Mouse (Mus musculus) erythroblast, embryonic 14.5 days (primary cell): ENCODE data around the gene Ppox. TPM values are rescaled to one million over a fixed set of nuclear protein-coding genes. Genes with fewer than 3 reads are reported as not detected.

Experiments
- H3K27me3 ChIP-seq: 2 replicates; pipeline ENCODE4 v1.6.1; 2012; ENCODE audit warnings: inconsistent platforms; ENCODE audit not compliant: control insufficient read depth
- H3K36me3 ChIP-seq: 2 replicates; pipeline ENCODE4 v1.6.1; 2012; ENCODE audit warnings: mild to moderate bottlenecking, inconsistent platforms; ENCODE audit not compliant: control insufficient read depth
- H3K4me1 ChIP-seq: 2 replicates; pipeline ENCODE4 v1.6.1; 2012; ENCODE audit warnings: inconsistent platforms; ENCODE audit not compliant: control insufficient read depth
- H3K4me3 ChIP-seq: replicated peaks from 2 replicates; pipeline ENCODE3; 2012; ENCODE audit warnings: moderate library complexity, mild to moderate bottlenecking, inconsistent platforms
- H3K9me3 ChIP-seq: 2 replicates; pipeline ENCODE4 v1.6.1; 2012; ENCODE audit warnings: low read length, inconsistent platforms, mixed read lengths; ENCODE audit not compliant: control insufficient read depth
- GATA1 ChIP-seq: IDR thresholded peaks from 2 replicates; pipeline ENCODE4 v1.6.1; 2012; ENCODE audit warnings: low read length, inconsistent platforms, mixed read lengths
- TAL1 ChIP-seq: IDR thresholded peaks from 3 replicates; pipeline ENCODE4 v1.6.1; 2012; ENCODE audit warnings: low read length, inconsistent platforms, mixed read lengths
- polyA plus RNA-seq: library from polyadenylated mRNA; stranded (reverse); fragments of >175 nt; gene quantifications from 2 replicates; pipeline ENCODE4 v1.2.3, GENCODE M21; 2012

Gene Ppox
- polyA plus RNA-seq, 1 experiment = 89.9 TPM

- H3K4me1 ChIP-seq = peaks cover 75% of the 10 kb centered on the region
These were observed 7.3 kb upstream of the Ppox start for GRCm38 (mm10) chr1:171288328-171288727.

DNA sequence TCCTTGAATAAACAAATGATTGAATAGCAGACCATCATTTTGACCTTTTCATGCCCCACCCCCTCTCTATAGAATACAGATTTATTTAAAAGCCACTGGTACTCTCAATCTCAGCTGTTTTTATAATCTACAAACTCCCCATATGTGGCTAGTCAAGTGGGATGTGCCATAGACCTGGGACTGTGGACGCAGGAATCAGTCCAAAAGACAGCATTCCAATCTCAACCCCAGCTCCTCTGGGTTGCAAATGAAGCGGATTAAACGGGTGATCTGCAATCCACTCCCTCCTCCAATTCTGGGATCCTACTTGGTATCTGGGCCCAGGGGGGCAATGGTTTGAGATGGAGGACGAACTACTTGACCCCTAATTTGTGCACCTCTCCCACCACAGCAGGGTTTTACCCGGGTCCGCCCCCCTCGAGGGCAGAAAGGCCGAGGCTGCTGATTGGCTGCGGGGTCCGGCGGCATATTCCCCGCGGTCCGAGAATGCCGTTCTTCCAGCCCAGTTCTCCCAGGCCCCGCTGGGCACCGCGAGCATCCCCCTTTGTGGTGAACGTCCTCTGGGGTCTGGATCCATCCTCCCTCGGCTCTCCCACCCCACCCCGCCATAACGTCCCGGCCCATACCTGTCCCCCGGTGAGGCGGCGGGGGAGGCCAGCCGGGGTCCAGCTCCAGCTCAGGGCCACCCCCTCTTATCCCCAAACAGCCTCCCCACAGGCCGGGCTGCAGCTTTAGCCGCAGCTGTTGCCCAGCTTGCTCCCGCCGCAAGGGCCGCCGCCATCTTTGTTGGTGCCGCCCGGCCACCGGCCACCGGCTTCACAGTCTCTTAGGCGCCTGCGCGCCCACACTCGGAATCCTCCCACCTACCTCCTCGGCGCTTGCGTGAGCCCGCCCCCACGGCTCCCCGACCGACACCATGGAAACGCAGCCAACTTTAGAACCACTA, 6.4 kb upstream of the Ppox start, which contains the start of gene Usp21:
Usp21 (minus strand) TSS at position 856 of the 946 bp plus-strand sequence.
- Histone ChIP-seq H3K27me3 (no peaks in the 10 kb centered on the region), H3K4me1 (peaks cover 75% of the 10 kb centered on the region), H3K4me3 (peak within 1 kb of the TSS; percentile 88), H3K9me3 (0 out of 2 replicates have a peak, but pooled peaks cover under 1% of the 10 kb centered on the region), H3K36me3 (peaks cover 69% of the 10 kb centered on the region)
- no peak for TF ChIP-seq GATA1
- no peak for TF ChIP-seq TAL1

More at GRCm38 (mm10) chr1:171288328-171288727, 7.3 kb upstream of the Ppox start:
- peak overlapping the region; percentile 88 for H3K4me3 ChIP-seq
- H3K9me3 ChIP-seq = 0 out of 2 replicates have a peak, but pooled peaks cover 2% of the 10 kb centered on the region
- TF ChIP-seq TAL1 (no peak), GATA1 (no peak)
- peaks cover 61% of the 10 kb centered on the region for H3K36me3 ChIP-seq
- H3K27me3 ChIP-seq = no peaks in the 10 kb centered on the region

- Histone ChIP-seq H3K9me3 (no peaks in the 10 kb centered on the region), H3K4me1 (peaks cover 71% of the 10 kb centered on the region), H3K36me3 (peaks cover 71% of the 10 kb centered on the region), H3K27me3 (no peaks in the 10 kb centered on the region), H3K4me3 (peak overlapping the region; percentile 88)
- no peak for TF ChIP-seq GATA1
- no peak for TF ChIP-seq TAL1
These were observed 5.5 kb upstream of the Ppox start for GRCm38 (mm10) chr1:171286517-171286916.

- H3K36me3 ChIP-seq = peaks cover 74% of the 10 kb centered on the region
- H3K4me3 ChIP-seq = peak overlapping the region; percentile 15
- H3K9me3 ChIP-seq = no peaks in the 10 kb centered on the region
- no peaks in the 10 kb centered on the region for H3K27me3 ChIP-seq
- TF ChIP-seq TAL1 = no peak
- no peak for TF ChIP-seq GATA1
- peaks cover 66% of the 10 kb centered on the region for H3K4me1 ChIP-seq
These were observed 4.3 kb upstream of the Ppox start for GRCm38 (mm10) chr1:171285096-171285892.

DNA sequence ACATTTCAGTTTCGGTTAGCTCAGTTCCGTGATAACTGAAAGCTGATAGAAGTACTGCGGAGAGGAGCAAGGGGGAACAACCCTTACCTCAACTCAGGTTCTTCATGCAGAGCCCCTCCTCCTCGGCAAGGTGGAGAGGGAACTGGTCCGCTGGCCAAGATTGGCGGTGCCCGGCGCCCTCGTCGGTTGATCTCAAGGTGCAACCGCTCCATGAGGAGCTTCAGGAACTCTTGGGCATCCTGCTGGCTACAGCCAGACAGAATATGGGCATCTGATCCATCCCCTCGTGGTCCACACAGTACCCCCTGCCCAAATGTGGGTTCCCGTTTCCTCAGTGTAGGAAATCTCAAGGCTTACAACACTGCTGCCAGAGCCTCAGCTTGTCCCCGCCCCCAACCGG, 3.5 kb upstream of the Ppox start:
- Histone ChIP-seq H3K9me3 (no peaks in the 10 kb centered on the region), H3K4me3 (no peak overlapping the region), H3K4me1 (peaks cover 66% of the 10 kb centered on the region), H3K36me3 (peaks cover 76% of the 10 kb centered on the region), H3K27me3 (no peaks in the 10 kb centered on the region)
- TF ChIP-seq TAL1 (no peak), GATA1 (no peak)

DNA sequence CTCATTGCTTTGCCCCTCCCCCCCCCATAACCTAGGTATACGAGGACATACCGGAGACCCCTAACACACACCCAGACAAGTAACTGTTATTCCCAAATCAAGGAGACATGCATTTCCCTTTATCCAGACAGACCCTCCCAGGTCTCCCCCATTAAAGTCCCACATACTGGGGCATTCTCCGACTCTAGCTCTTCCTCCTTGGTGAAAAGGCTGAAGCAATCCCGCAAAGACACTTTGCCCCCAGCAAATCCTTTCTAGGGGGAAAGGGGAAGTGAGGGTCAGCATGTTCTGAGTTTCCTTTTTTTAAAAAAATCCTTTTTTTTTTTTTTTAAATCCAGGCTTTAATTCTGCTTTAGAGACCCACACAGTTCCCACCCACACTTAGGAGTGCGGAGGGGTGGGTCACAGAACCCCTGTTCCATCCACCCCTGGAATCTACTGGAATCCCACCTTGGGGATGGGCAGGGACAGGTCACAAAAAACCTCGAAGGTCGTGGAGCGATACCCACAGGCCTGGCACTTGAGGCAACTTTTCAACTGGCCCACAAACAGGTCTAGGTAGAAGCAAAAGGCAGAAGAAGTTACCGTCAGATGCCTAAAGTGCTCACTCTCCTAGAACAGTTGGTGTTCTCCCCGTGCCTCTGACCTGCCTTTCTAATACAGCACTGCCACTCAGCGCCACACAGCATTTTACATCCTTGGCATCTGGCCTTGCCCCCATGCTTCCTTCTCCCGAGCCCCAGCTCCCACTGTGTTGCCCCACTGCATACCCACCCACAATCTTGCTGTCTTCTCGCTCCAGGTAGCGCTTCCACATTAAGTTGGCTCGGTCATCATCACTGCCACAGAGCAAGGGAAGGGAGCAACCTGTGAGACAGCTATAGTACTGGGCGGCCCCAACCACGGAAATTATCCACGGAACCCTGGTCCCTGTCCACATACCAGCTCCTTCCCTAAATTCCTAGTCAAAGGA, 2.5 kb upstream of the Ppox start:
- TF ChIP-seq GATA1 = no peak
- no peaks in the 10 kb centered on the region for H3K9me3 ChIP-seq
- H3K27me3 ChIP-seq = no peaks in the 10 kb centered on the region
- H3K4me1 ChIP-seq = peaks cover 68% of the 10 kb centered on the region
- H3K4me3 ChIP-seq = peak overlapping the region; percentile 85
- H3K36me3 ChIP-seq = peaks cover 76% of the 10 kb centered on the region

- H3K27me3 ChIP-seq = no peaks in the 10 kb centered on the region
- peaks cover 71% of the 10 kb centered on the region for H3K4me1 ChIP-seq
- H3K9me3 ChIP-seq = no peaks in the 10 kb centered on the region
- peak overlapping the region; percentile 85 for H3K4me3 ChIP-seq
- peaks cover 82% of the 10 kb centered on the region for H3K36me3 ChIP-seq
- no peak for TF ChIP-seq TAL1
- no peak for TF ChIP-seq GATA1
These were observed 1.3 kb upstream of the Ppox start for GRCm38 (mm10) chr1:171282086-171282805.

DNA sequence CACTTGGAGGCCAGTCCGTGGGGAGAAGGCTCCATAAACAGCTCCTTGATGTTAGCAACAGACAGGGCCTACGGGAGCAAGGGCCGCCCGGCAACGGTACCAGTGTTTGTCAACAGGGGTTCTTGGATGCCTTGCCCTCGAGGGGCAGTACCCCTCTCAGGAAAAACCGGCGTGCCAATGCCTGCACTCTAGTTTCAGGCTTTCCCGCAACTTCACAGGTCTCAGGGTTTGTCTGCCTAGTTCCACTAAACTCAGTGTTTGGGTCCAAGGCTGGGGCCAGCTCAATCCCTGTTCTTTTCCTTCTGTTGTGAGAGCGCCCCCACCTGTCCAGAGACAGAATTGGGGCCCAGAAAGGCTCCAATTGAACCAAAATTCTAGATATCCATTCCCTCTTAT, 540 bp upstream of the Ppox start:
- TF ChIP-seq TAL1 (no peak), GATA1 (no peak)
- H3K4me1 ChIP-seq = peaks cover 70% of the 10 kb centered on the region
- H3K9me3 ChIP-seq = no peaks in the 10 kb centered on the region
- peak overlapping the region; percentile 85 for H3K4me3 ChIP-seq
- no peaks in the 10 kb centered on the region for H3K27me3 ChIP-seq
- H3K36me3 ChIP-seq = peaks cover 87% of the 10 kb centered on the region
